Mouse (Mus musculus) left cerebral cortex, adult 2 months (tissue): ENCODE results near the gene Bckdha. TPM values are rescaled to one million over a fixed set of nuclear protein-coding genes. Genes with fewer than 3 reads are reported as not detected.

ENCODE experiments used
- DNase-seq, 2 experiments: peaks; one replicate each; pipeline ENCODE4 v3.0.0; 2021 to 2022; ENCODE audit warnings: low spot score in 2 of 2, mixed read lengths in 1 of 2; ENCODE audit errors: extremely low spot score in 1 of 2
- H3K27ac ChIP-seq: fragments of 200-600 bp; 2 replicates; pipeline ENCODE4 v1.8.1; 2022
- H3K4me3 ChIP-seq: fragments of 200-600 bp; 2 replicates; pipeline ENCODE4 v1.8.1; 2022
- CTCF ChIP-seq: fragments of 200-600 bp; IDR thresholded peaks from 2 replicates; pipeline ENCODE4 v1.8.1; 2022; ENCODE audit warnings: antibody characterized with exemption, mild to moderate bottlenecking, moderate library complexity
- intact Hi-C: fragments of 180-260 bp; cut with DNase I; formaldehyde crosslinking; loops from one replicate; pipeline ENCODE4 v1.15.1; 2025
- total RNA-seq, 2 experiments: library from RNA; stranded (reverse); gene quantifications; 2 replicates each; pipeline ENCODE4 v1.2.3; 2021

Bckdha gene
- total RNA-seq, 2 experiments from 2014 or later, result 32.9 to 33.9 TPM

GRCm38 (mm10) chr7:25618865-25619721 is 39.7 kb downstream of the Bckdha start, which contains the start of gene Dmac2:
Gene Dmac2, plus strand, starts transcription at chr7:25619414.
- peak; percentile 90 to 93 for DNase-seq
- Histone ChIP-seq H3K27ac (peak within 1 kb of the TSS; percentile 90), H3K4me3 (peak within 1 kb of the TSS; percentile 67)
- TF ChIP-seq CTCF, result no peak
- intact Hi-C loops, result no loop called here

DNA sequence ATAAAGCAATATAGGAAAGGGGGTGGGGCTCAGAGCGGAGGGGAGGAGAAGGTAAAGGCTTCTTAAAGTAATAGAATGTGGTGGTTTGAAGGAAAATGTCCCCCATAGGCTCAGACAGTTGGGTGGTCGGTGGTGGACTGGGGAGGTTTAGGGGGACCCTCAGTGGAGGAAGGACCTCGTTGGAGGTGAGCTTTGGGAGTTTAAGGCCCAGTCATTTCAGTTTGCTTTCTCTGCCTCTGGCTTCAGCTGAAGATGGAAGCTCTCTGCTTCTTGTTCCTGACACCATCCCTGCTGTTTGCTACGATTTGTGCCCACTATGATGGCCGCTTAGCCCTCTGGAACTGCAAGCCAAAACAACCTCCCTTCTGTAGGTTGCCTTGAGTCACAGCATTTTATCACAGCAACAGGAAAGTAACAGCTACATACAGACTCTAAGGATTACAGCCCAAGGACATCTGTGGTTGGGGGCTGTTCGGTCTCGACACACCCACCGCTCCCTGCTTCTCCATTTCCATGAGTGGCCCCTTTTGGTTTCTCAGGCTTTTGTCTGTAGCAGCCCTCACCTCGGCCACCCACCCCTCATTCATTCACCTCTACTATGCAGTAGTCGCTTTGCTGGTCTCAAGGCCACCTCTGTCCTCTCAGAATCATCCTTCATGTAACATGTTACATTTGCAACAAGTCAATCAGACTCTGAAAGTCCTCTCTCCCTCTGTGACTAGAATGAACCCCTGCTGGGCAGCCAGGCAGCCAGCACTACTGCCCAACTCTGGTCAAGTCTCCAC is 41.2 kb downstream of the Bckdha start:
- no peak overlapping the region for H3K4me3 ChIP-seq
- intact Hi-C loops, result no loop called here
- DNase-seq, result peak in 1 of 2 experiments; percentile 5
- no peak overlapping the region for H3K27ac ChIP-seq
- no peak for TF ChIP-seq CTCF

- DNase-seq, result peak in 1 of 2 experiments; percentile 6
- intact Hi-C loops, result no loop called here
- no peak for TF ChIP-seq CTCF
These were observed 43.1 kb downstream of the Bckdha start, which contains the start of gene Erich4 for GRCm38 (mm10) chr7:25615706-25616011. Gene Erich4, minus strand, starts transcription at chr7:25615892.

DNA sequence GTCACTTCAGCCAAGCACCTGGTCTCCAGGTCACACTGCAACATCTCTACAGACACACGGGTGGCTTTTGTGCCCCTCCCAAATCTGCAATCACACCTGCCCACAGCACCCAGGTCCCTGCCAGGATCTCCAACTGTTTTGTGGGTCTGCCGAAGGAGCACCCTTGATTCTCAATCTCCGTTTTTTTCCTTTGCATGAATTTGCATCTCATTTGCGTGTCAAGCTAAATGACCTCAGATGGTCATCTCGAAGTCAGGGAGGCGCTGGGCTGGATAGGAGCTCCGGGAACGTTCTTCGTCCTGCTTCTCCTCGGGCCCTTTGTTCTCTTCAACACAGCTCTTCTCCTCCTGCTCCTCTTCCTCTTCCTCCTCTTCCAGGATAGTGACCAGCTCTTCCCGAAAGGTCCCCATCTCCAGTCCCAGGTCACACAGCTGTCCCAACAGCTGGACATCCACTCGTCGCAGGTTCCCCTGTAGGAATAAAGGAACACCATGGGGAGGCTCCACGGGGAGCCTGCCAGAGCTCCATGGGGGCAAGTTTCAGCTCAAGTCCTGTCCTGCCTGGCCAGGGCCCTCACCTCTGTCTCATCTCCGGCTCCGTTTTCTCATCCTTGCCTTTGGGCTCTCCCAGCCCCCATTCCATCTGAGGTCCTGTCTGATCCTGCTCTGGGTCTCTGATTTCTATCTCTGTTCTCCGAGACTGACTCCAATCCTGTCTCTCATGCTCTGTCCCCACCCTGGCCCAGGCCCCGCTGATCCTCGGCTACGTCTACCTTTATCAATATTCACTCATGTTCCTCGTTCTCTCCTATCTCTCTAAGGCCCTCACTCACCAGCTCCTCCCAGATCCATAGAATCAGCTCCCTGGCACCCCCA is 43.7 kb downstream of the Bckdha start:
- intact Hi-C loops, result no loop called here
- H3K27ac ChIP-seq, result no peak overlapping the region
- peak in 1 of 2 experiments; percentile 6 for DNase-seq
- no peak overlapping the region for H3K4me3 ChIP-seq
- TF ChIP-seq CTCF, result no peak

More at GRCm38 (mm10) chr7:25615706-25616011, 43.1 kb downstream of the Bckdha start, which contains the start of gene Erich4:
- H3K27ac ChIP-seq, result no peak within 1 kb of the TSS
- H3K4me3 ChIP-seq, result no peak within 1 kb of the TSS

GRCm38 (mm10) chr7:25614086-25614485 is 44.7 kb downstream of the Bckdha start:
- H3K27ac ChIP-seq, result no peak overlapping the region
- peak in 1 of 2 experiments; percentile 8 for DNase-seq
- TF ChIP-seq CTCF, result no peak
- intact Hi-C loops, result no loop called here
- H3K4me3 ChIP-seq, result no peak overlapping the region

DNA sequence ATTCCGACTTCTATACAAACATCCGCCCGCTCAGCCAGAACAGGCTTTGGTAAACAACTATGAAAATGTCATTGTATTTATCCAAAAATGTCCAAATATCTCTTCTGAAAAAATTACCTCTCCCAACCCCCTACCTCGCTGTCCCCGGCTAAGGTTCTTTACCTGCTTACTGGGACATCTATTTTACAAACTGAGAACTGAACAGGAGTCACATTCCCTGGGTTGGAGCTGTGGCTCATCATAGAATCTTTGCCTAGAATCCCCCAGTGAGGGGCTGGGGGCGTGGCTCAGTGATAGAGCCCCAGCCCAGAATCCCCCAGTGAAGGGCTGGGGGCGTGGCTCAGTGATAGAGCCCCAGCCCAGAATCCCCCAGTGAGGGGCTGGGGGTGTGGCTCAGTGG is 47.3 kb downstream of the Bckdha start:
- no peak overlapping the region for H3K27ac ChIP-seq
- no peak for TF ChIP-seq CTCF
- intact Hi-C loops, result no loop called here

GRCm38 (mm10) chr7:25610056-25610455 is 48.7 kb downstream of the Bckdha start:
- TF ChIP-seq CTCF, result no peak
- Histone ChIP-seq H3K27ac (no peak overlapping the region), H3K4me3 (no peak overlapping the region)
- intact Hi-C loops, result no loop called here
- DNase-seq, result peak in 1 of 2 experiments; percentile 6

More for the DNA sequence above, 47.3 kb downstream of the Bckdha start:
- no peak for DNase-seq
- H3K4me3 ChIP-seq, result no peak overlapping the region

- Histone ChIP-seq H3K4me3 (no peak overlapping the region), H3K27ac (no peak overlapping the region)
- DNase-seq, result peak in 1 of 2 experiments; percentile 6
- intact Hi-C loops, result no loop called here
- TF ChIP-seq CTCF, result no peak
These were observed 51.6 kb downstream of the Bckdha start for GRCm38 (mm10) chr7:25607196-25607595.

GRCm38 (mm10) chr7:25606625-25607063 is 52.1 kb downstream of the Bckdha start:
- TF ChIP-seq CTCF, result no peak
- DNase-seq, result no peak
- H3K4me3 ChIP-seq, result no peak overlapping the region
- intact Hi-C loops, result no loop called here
- no peak overlapping the region for H3K27ac ChIP-seq

DNA sequence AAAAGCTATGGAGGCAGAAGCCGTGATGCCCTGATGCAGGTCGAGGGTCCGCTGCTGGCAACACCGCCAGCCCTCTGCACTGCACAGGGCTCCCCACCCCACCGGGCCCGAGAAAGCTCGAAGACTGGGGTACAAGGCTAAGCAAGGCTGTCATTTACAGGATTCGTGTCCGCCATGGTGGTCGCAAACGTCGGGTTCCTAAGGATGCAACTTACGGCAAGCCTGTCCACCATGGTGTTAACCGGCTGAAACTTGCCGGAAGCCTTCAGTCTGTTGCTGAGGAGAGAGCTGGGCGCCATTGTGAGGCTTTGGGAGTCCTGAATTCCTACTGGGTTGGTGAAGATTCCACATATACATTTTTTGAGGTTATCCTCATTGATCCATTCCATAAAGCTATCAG is 57.4 kb downstream of the Bckdha start:
- Histone ChIP-seq H3K27ac (no peak overlapping the region), H3K4me3 (no peak overlapping the region)
- DNase-seq, result no peak
- no peak for TF ChIP-seq CTCF
- intact Hi-C loops, result loop anchor here (2.0 kb wide), 1 partner anchor 177 kb away; no protein-coding TSS in a partner anchor

GRCm38 (mm10) chr7:25600666-25601065 is 58.1 kb downstream of the Bckdha start:
- TF ChIP-seq CTCF, result no peak
- intact Hi-C loops, result loop anchor here (2.0 kb wide), 1 partner anchor 176 kb away; no protein-coding TSS in a partner anchor
- no peak overlapping the region for H3K4me3 ChIP-seq

More at GRCm38 (mm10) chr7:25600666-25601065, 58.1 kb downstream of the Bckdha start:
- no peak for DNase-seq
- no peak overlapping the region for H3K27ac ChIP-seq
